Mouse (Mus musculus) heart, adult 2 months (tissue): Measurements from ENCODE around the gene Sost. TPM values are rescaled to one million over a fixed set of nuclear protein-coding genes. Genes with fewer than 3 reads are reported as not detected.

Experiments used
- DNase-seq, 2 experiments: peaks; one replicate each; pipeline ENCODE4 v3.0.0; 2021
- H3K27ac ChIP-seq: fragments of 200-600 bp; 2 replicates; pipeline ENCODE4 v1.8.1; 2022
- H3K27me3 ChIP-seq: fragments of 200-500 bp; 2 replicates; pipeline ENCODE4 v1.6.1; 2012; ENCODE audit warnings: mild to moderate bottlenecking, low read length, inconsistent platforms, mixed read lengths; ENCODE audit not compliant: control insufficient read depth, insufficient read depth
- H3K36me3 ChIP-seq: fragments of 200-500 bp; 2 replicates; pipeline ENCODE4 v1.6.1; 2012; ENCODE audit warnings: low read length, inconsistent platforms; ENCODE audit not compliant: control insufficient read depth, insufficient read depth
- H3K4me1 ChIP-seq: fragments of 200-500 bp; 2 replicates; pipeline ENCODE4 v1.6.1; 2011; ENCODE audit warnings: low read length; ENCODE audit not compliant: control insufficient read depth, insufficient read depth
- H3K4me3 ChIP-seq: fragments of 200-600 bp; 2 replicates; pipeline ENCODE4 v1.8.1; 2022
- H3K79me2 ChIP-seq: fragments of 200-500 bp; replicated peaks from 2 replicates; pipeline ENCODE4 v1.6.1; 2012; ENCODE audit warnings: mild to moderate bottlenecking, inconsistent platforms, low read length, moderate library complexity, mixed read lengths; ENCODE audit not compliant: control insufficient read depth, insufficient read depth
- H3K9ac ChIP-seq: fragments of 200-500 bp; 2 replicates; pipeline ENCODE4 v1.6.1; 2012; ENCODE audit warnings: low read depth, mild to moderate bottlenecking, control low read depth, inconsistent platforms, low read length, mixed read lengths
- CTCF ChIP-seq: fragments of 200-600 bp; IDR thresholded peaks from 2 replicates; pipeline ENCODE4 v1.8.1; 2022; ENCODE audit warnings: antibody characterized with exemption, mild to moderate bottlenecking, moderate library complexity
- EP300 ChIP-seq: fragments of 200-500 bp; IDR thresholded peaks from 2 replicates; pipeline ENCODE4 v1.6.1; 2011; ENCODE audit warnings: low read depth, low read length, control low read depth; ENCODE audit not compliant: insufficient read depth
- POLR2A ChIP-seq: fragments of 200-500 bp; IDR thresholded peaks from 2 replicates; pipeline ENCODE4 v1.6.1; 2011; ENCODE audit warnings: mild to moderate bottlenecking, low read depth, low read length, control low read depth; ENCODE audit not compliant: insufficient read depth
- WGBS: fragments of 180-500 bp; shearing (Covaris S2); methylation state at CpG from one replicate; pipeline ENCODE4 v1.1.7; 2018; 5-methylcytosine and 5-hydroxymethylcytosine counted together
- intact Hi-C: fragments of 180-260 bp; cut with DNase I; formaldehyde crosslinking; loops from one replicate; pipeline ENCODE4 v1.15.1; 2025
- polyA plus RNA-seq: library from polyadenylated mRNA; depleted of rRNA; stranded (reverse); fragments of >200 nt; gene quantifications from 2 replicates; pipeline ENCODE4 v1.2.3, GENCODE M21; 2012
- total RNA-seq, 2 experiments: library from RNA; stranded (reverse); gene quantifications; 2 replicates each; pipeline ENCODE4 v1.2.3; 2021

The Sost gene
- total and polyA plus RNA-seq, 3 experiments, result 2.1 to 7.0 (median 3.2) TPM

DNA sequence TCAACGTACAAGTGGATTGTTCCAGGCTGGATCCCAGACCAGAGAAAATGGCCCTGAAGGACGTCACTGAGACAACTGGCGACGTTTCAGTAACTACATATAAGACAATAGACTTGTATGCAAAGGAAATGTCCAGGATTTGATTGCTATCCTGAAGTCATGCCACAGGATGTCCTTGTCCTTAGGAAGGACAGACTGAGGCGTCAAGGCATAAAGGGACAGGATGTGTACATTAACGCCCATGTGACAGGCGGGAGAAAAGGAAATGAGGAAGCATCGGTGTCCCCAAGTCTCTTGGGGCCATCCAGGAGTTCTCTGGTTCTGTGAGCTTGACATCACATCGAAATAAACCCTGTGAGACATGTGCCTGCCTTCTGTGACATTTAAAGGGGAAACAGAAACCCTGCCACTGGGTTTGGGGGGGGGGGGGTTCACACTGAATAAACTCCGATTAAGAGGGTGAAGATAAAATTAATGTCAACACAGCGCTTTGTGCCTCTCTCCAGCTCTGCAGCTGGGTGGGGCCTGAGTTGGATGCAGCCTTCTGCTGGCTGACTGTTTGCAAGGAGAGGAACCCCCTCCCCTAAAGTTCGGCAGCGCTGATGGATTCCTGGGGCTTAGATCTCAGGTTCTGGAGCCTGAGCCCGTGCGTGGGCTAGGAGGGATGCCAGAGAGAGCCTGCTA lies 42.3 kb upstream of the Sost start:
- no peak for TF ChIP-seq EP300
- Histone ChIP-seq H3K27ac (no peak overlapping the region), H3K36me3 (no peaks in the 10 kb centered on the region), H3K4me1 (peaks cover 3% of the 10 kb centered on the region; the same call in 1 of the 2 replicates), H3K79me2 (no peaks in the 10 kb centered on the region), H3K9ac (no peak overlapping the region), H3K27me3 (no peaks in the 10 kb centered on the region), H3K4me3 (no peak overlapping the region)
- intact Hi-C loops, result no loop called here
- no peak for DNase-seq
- WGBS, result 46% methylated on average over 15 of the region's 15 CpGs

GRCm38 (mm10) chr11:102008372-102008771 lies 41.6 kb upstream of the Sost start:
- WGBS, result 86% methylated on average over 8 of the region's 8 CpGs
- TF ChIP-seq EP300, result no peak
- TF ChIP-seq CTCF, result no peak
- no peak for TF ChIP-seq POLR2A
- DNase-seq, result no peak
- no peaks in the 10 kb centered on the region for H3K79me2 ChIP-seq
- no peaks in the 10 kb centered on the region for H3K36me3 ChIP-seq
- H3K9ac ChIP-seq, result no peak overlapping the region
- intact Hi-C loops, result no loop called here
- no peak overlapping the region for H3K4me3 ChIP-seq
- no peak overlapping the region for H3K27ac ChIP-seq
- H3K27me3 ChIP-seq, result no peaks in the 10 kb centered on the region
- peaks cover 3% of the 10 kb centered on the region; the same call in 1 of the 2 replicates for H3K4me1 ChIP-seq

- intact Hi-C loops, result no loop called here
- TF ChIP-seq POLR2A (no peak), EP300 (no peak), CTCF (no peak)
- Histone ChIP-seq H3K36me3 (no peaks in the 10 kb centered on the region), H3K27ac (no peak overlapping the region), H3K9ac (no peak overlapping the region), H3K4me1 (peaks cover 3% of the 10 kb centered on the region; the same call in 1 of the 2 replicates), H3K4me3 (no peak overlapping the region), H3K79me2 (no peaks in the 10 kb centered on the region), H3K27me3 (no peaks in the 10 kb centered on the region)
- no peak for DNase-seq
- WGBS, result 84% methylated on average over 5 of the region's 5 CpGs
These were observed 39.9 kb upstream of the Sost start for GRCm38 (mm10) chr11:102006688-102007087.

GRCm38 (mm10) chr11:102006271-102006670 lies 39.5 kb upstream of the Sost start:
- no peak overlapping the region for H3K4me3 ChIP-seq
- H3K36me3 ChIP-seq, result no peaks in the 10 kb centered on the region
- no peaks in the 10 kb centered on the region for H3K27me3 ChIP-seq
- H3K9ac ChIP-seq, result no peak overlapping the region
- no peak overlapping the region for H3K27ac ChIP-seq
- DNase-seq, result no peak
- TF ChIP-seq EP300 (no peak), CTCF (no peak), POLR2A (no peak)
- H3K79me2 ChIP-seq, result no peaks in the 10 kb centered on the region
- peaks cover 3% of the 10 kb centered on the region; the same call in 1 of the 2 replicates for H3K4me1 ChIP-seq
- intact Hi-C loops, result no loop called here
- WGBS, result 82% methylated on average over 9 of the region's 9 CpGs

DNA sequence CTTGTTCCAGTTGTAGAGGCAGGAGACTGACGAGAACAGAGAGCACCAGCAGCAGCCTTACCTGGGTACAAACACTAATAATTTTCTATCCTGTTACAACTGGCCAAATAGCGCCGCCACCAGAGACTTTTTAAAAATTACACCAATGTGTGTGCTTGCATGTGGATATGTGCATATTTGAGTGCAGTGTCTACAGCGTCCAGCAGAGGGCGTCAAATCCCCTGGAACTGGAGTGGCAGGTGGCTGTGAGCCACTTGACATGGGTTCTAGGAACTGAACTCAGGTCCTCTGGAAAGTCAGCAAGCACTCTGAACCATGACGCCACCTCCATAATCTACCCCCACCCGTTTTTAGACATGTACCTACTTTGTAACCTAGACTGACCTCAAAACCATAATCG lies 37.4 kb upstream of the Sost start:
- 90% methylated on average over 8 of the region's 8 CpGs for WGBS
- H3K27me3 ChIP-seq, result no peaks in the 10 kb centered on the region
- H3K9ac ChIP-seq, result no peak overlapping the region
- no peaks in the 10 kb centered on the region for H3K79me2 ChIP-seq
- H3K27ac ChIP-seq, result no peak overlapping the region
- DNase-seq, result no peak
- H3K4me1 ChIP-seq, result peaks cover 2% of the 10 kb centered on the region; the same call in 1 of the 2 replicates
- intact Hi-C loops, result no loop called here
- H3K4me3 ChIP-seq, result no peak overlapping the region
- TF ChIP-seq POLR2A, result no peak
- no peak for TF ChIP-seq EP300
- TF ChIP-seq CTCF, result peak; percentile 49
- no peaks in the 10 kb centered on the region for H3K36me3 ChIP-seq

GRCm38 (mm10) chr11:101999466-101999865 lies 32.7 kb upstream of the Sost start:
- Histone ChIP-seq H3K27ac (no peak overlapping the region), H3K36me3 (no peaks in the 10 kb centered on the region), H3K9ac (no peak overlapping the region), H3K4me3 (no peak overlapping the region), H3K79me2 (no peaks in the 10 kb centered on the region), H3K4me1 (peaks cover 1% of the 10 kb centered on the region; the same call in 1 of the 2 replicates), H3K27me3 (no peaks in the 10 kb centered on the region)
- 72% methylated on average over 4 of the region's 4 CpGs for WGBS
- intact Hi-C loops, result no loop called here
- TF ChIP-seq CTCF, result no peak
- TF ChIP-seq EP300, result no peak
- TF ChIP-seq POLR2A, result no peak
- no peak for DNase-seq

DNA sequence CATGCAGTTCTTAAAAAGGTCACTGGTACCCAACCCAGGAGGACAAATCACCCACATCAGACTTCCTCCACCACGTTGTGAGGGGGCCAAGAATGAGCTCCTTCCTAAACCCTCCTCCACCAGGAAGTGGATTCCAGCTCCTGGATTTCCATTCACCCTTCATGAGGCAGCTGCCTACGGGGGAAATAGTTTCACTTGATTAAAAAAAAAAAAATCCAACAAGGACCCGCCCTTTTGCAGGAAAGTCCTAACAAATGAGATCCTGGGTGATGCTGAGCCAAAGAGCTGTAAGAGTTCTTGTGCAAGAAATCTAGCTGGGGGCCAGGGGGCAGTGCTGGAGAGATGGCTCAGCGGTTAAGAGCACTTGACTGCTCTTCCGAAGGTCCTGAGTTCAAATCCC lies 31.4 kb upstream of the Sost start:
- peak overlapping the region; percentile 60 for H3K27ac ChIP-seq
- WGBS, result 34% methylated on average over 5 of the region's 5 CpGs
- H3K4me3 ChIP-seq, result no peak overlapping the region
- H3K27me3 ChIP-seq, result no peaks in the 10 kb centered on the region
- peaks cover 7% of the 10 kb centered on the region for H3K4me1 ChIP-seq
- peak; percentile 45 to 47 for DNase-seq
- intact Hi-C loops, result no loop called here
- no peaks in the 10 kb centered on the region for H3K79me2 ChIP-seq
- no peak overlapping the region for H3K9ac ChIP-seq
- no peaks in the 10 kb centered on the region for H3K36me3 ChIP-seq
- TF ChIP-seq CTCF, result no peak
- TF ChIP-seq EP300, result peak; percentile 76; the same call in 1 of the 2 replicates
